Mouse (Mus musculus) ES-Bruce4 (cell line): ENCODE measurements at regions not wholly inside any gene's neighbourhood (a gene's known extent, or its start where the extent isn't known, plus 50 kb on each side); places are given as distances from the start of the nearest gene placed in this dataset.

Experiments used
- H3K27ac ChIP-seq: 2 replicates; pipeline ENCODE4 v1.5.1; 2012; ENCODE audit warnings: low read length, inconsistent platforms; ENCODE audit not compliant: insufficient read depth
- H3K27me3 ChIP-seq: 2 replicates; pipeline ENCODE4 v1.6.1; 2012; ENCODE audit warnings: mild to moderate bottlenecking, low read length, inconsistent platforms; ENCODE audit not compliant: control insufficient read depth, poor library complexity, insufficient read depth, severe bottlenecking
- H3K36me3 ChIP-seq: 2 replicates; pipeline ENCODE4 v1.6.1; 2012; ENCODE audit warnings: inconsistent platforms, mild to moderate bottlenecking, low read length, moderate library complexity; ENCODE audit not compliant: control insufficient read depth, poor library complexity, insufficient read depth, severe bottlenecking
- H3K4me1 ChIP-seq: one replicate; pipeline ENCODE4 v1.8.1; 2011; ENCODE audit warnings: low read length; ENCODE audit not compliant: control insufficient read depth, insufficient read depth
- H3K4me3 ChIP-seq: 2 replicates; pipeline ENCODE4 v1.5.1; 2011; ENCODE audit warnings: low read depth, mild to moderate bottlenecking, low read length
- H3K9ac ChIP-seq: 2 replicates; pipeline ENCODE4 v1.6.1; 2012; ENCODE audit warnings: low read depth, mild to moderate bottlenecking, inconsistent platforms; ENCODE audit not compliant: poor library complexity, severe bottlenecking
- H3K9me3 ChIP-seq: replicated peaks from 2 replicates; pipeline ENCODE4 v1.6.1; 2012; ENCODE audit warnings: mild to moderate bottlenecking, low read length, inconsistent platforms; ENCODE audit not compliant: control insufficient read depth, poor library complexity, insufficient read depth, severe bottlenecking
- CTCF ChIP-seq: IDR thresholded peaks from one replicate; pipeline ENCODE4 v1.8.1; 2011; ENCODE audit warnings: low read depth, low read length
- EP300 ChIP-seq: IDR thresholded peaks from 2 replicates; pipeline ENCODE4 v1.6.1; 2011; ENCODE audit warnings: low read depth, low read length; ENCODE audit not compliant: insufficient read depth
- POLR2A ChIP-seq: IDR thresholded peaks from one replicate; pipeline ENCODE4 v1.8.1; 2011; ENCODE audit warnings: low read length; ENCODE audit not compliant: insufficient read depth

GRCm38 (mm10) chr10:91882481-91882880, 701.4 kb upstream of the Tmpo start:
- Histone ChIP-seq H3K27me3 (no peaks in the 10 kb centered on the region), H3K27ac (no peak overlapping the region), H3K4me1 (no peaks in the 10 kb centered on the region), H3K9ac (no peak overlapping the region), H3K36me3 (no peaks in the 10 kb centered on the region), H3K4me3 (no peak overlapping the region), H3K9me3 (no peaks in the 10 kb centered on the region)
- TF ChIP-seq EP300 (no peak), CTCF (no peak), POLR2A (no peak)

- Histone ChIP-seq H3K4me3 (no peak overlapping the region), H3K9me3 (no peaks in the 10 kb centered on the region), H3K4me1 (no peaks in the 10 kb centered on the region), H3K27me3 (no peaks in the 10 kb centered on the region), H3K9ac (no peak overlapping the region), H3K36me3 (no peaks in the 10 kb centered on the region), H3K27ac (no peak overlapping the region)
- no peak for TF ChIP-seq POLR2A
- TF ChIP-seq CTCF, result no peak
Observed at GRCm38 (mm10) chr10:91881521-91882228, 700.6 kb upstream of the Tmpo start.

GRCm38 (mm10) chr10:91875450-91875849, 694.3 kb upstream of the Tmpo start:
- TF ChIP-seq CTCF (no peak), POLR2A (no peak), EP300 (no peak)
- Histone ChIP-seq H3K9me3 (no peaks in the 10 kb centered on the region), H3K36me3 (no peaks in the 10 kb centered on the region), H3K4me1 (no peaks in the 10 kb centered on the region), H3K9ac (no peak overlapping the region), H3K4me3 (no peak overlapping the region), H3K27ac (no peak overlapping the region), H3K27me3 (no peaks in the 10 kb centered on the region)

GRCm38 (mm10) chr10:91871244-91871643, 690.1 kb upstream of the Tmpo start:
- H3K4me1 ChIP-seq, result no peaks in the 10 kb centered on the region
- TF ChIP-seq POLR2A (no peak), EP300 (no peak), CTCF (no peak)

GRCm38 (mm10) chr10:91858711-91859595, 677.8 kb upstream of the Tmpo start:
- H3K9me3 ChIP-seq, result no peaks in the 10 kb centered on the region
- no peak overlapping the region for H3K27ac ChIP-seq
- H3K27me3 ChIP-seq, result no peaks in the 10 kb centered on the region
- no peaks in the 10 kb centered on the region for H3K4me1 ChIP-seq
- H3K4me3 ChIP-seq, result no peak overlapping the region
- no peak overlapping the region for H3K9ac ChIP-seq
- H3K36me3 ChIP-seq, result no peaks in the 10 kb centered on the region
- TF ChIP-seq CTCF (no peak), EP300 (no peak), POLR2A (no peak)

More at GRCm38 (mm10) chr10:91871244-91871643, 690.1 kb upstream of the Tmpo start:
- Histone ChIP-seq H3K27me3 (no peaks in the 10 kb centered on the region), H3K4me3 (no peak overlapping the region), H3K27ac (no peak overlapping the region), H3K9me3 (no peaks in the 10 kb centered on the region), H3K36me3 (no peaks in the 10 kb centered on the region), H3K9ac (no peak overlapping the region)

- TF ChIP-seq EP300 (no peak), POLR2A (no peak), CTCF (no peak)
- no peak overlapping the region for H3K27ac ChIP-seq
- H3K36me3 ChIP-seq, result no peaks in the 10 kb centered on the region
- H3K9ac ChIP-seq, result no peak overlapping the region
- no peaks in the 10 kb centered on the region for H3K27me3 ChIP-seq
- H3K4me1 ChIP-seq, result no peaks in the 10 kb centered on the region
- H3K9me3 ChIP-seq, result no peaks in the 10 kb centered on the region
- no peak overlapping the region for H3K4me3 ChIP-seq
Observed at GRCm38 (mm10) chr10:91827074-91827473, 646.0 kb upstream of the Tmpo start.
